Mouse (Mus musculus) bone marrow, adult 2 months (tissue): ENCODE measurements around the gene Olfr523.

Experiments
- CTCF ChIP-seq: fragments of 200-500 bp; IDR thresholded peaks from 2 replicates; pipeline ENCODE4 v1.5.1; 2011; ENCODE audit warnings: low read length, control low read depth; ENCODE audit not compliant: control insufficient read depth, insufficient read depth
- POLR2A ChIP-seq: fragments of 200-500 bp; IDR thresholded peaks from 2 replicates; pipeline ENCODE4 v1.6.1; 2011; ENCODE audit warnings: low read depth, mild to moderate bottlenecking, control low read depth, low read length, borderline replicate concordance; ENCODE audit not compliant: control insufficient read depth

GRCm38 (mm10) chr7:140125278-140126021, 47.6 kb upstream of the Olfr523 start:
- TF ChIP-seq POLR2A (peak; percentile 48; the same call in 1 of the 2 replicates), CTCF (no peak)
